Mouse (Mus musculus): Measurements from ENCODE around the gene Pnpla1.
A peak's percentile ranks its signal among the peaks of the same experiment; 100 is the strongest.
"Not testable (repeated sequence)": the region's sequence is repeated elsewhere in the genome, so short reads cannot be mapped to it uniquely, and the experiment has no call there.

The Pnpla1 gene

DNA sequence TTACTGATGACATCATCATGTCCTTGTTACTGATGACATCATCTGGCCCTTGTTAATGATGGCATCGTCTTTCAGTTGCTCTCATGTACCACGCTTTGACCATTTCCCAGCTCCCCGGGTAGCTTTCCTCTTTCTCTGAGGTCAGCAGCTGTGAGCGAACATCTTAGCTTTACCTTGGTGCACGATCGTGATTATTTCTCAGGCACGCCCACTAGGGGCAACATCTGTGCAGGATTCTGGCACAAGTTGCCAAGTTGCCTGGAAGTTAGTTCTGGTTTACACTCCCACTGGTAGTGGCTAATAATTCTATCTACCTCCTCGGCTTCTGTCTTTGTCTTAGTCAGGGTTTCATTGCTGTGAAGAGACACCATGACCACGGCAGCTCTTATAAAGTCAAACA is 26.2 kb upstream of the Pnpla1 start:
- no peak for TF ChIP-seq POU5F1 (IDR thresholded peaks at IDR 0.05; ENCODE audit: borderline replicate concordance, low read length)
- 0 out of 2 replicates have a peak, but pooled peaks have one; percentile 8 for TF ChIP-seq CTCF (conservative IDR thresholded peaks at IDR 0.05; ENCODE audit: low read length)
- Histone ChIP-seq H3K9me3 (ENCODE audit: low read length) (no peaks in the 10 kb centered on the region), H3K4me1 (replicated peaks; ENCODE audit: low read depth, low read length) (peaks cover 91% of the 10 kb centered on the region), H3K27me3 (ENCODE audit: insufficient read depth, low read length) (no peaks in the 10 kb centered on the region), H3K36me3 (ENCODE audit: insufficient read depth, low read length) (peaks cover 96% of the 10 kb centered on the region), H3K4me3 (replicated peaks; ENCODE audit: low read length) (no peak overlapping the region)

DNA sequence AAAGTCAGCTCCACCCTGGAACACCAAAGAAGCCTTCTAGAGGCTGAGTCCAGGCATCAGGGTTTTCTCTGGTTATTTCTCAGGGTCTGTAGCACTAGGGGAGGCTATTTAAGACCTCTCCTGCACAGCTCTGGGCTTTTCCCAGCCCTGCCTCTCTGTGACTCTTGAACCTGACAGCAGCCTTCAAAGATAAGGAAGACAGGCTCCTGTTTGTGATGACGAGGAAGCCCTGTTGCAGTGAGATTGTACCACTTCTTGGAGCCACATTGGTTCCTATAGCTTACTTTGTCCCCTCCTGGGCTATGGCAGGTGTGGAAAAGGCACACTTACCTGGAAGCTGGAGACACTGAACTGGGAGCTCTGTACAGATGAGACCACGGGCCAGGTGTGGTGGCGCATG is 25.3 kb upstream of the Pnpla1 start:
- Histone ChIP-seq H3K4me1 (replicated peaks; ENCODE audit: low read depth, low read length) (peaks cover 97% of the 10 kb centered on the region), H3K27me3 (ENCODE audit: insufficient read depth, low read length) (no peaks in the 10 kb centered on the region), H3K36me3 (ENCODE audit: insufficient read depth, low read length) (peaks cover 95% of the 10 kb centered on the region), H3K9me3 (ENCODE audit: low read length) (no peaks in the 10 kb centered on the region), H3K4me3 (replicated peaks; ENCODE audit: low read length) (no peak overlapping the region)
- TF ChIP-seq CTCF (conservative IDR thresholded peaks at IDR 0.05; ENCODE audit: low read length): no peak
- no peak for TF ChIP-seq NANOG (IDR thresholded peaks at IDR 0.05; ENCODE audit: borderline replicate concordance, low read length)
- no peak for TF ChIP-seq POU5F1 (IDR thresholded peaks at IDR 0.05; ENCODE audit: borderline replicate concordance, low read length)

- H3K4me1 ChIP-seq (replicated peaks; ENCODE audit: low read depth, low read length): peaks cover 80% of the 10 kb centered on the region
- peaks cover 7% of the 10 kb centered on the region; the same call in 1 of the 2 replicates for H3K9me3 ChIP-seq (ENCODE audit: low read length)
- TF ChIP-seq NANOG (IDR thresholded peaks at IDR 0.05; ENCODE audit: borderline replicate concordance, low read length) (no peak), POU5F1 (IDR thresholded peaks at IDR 0.05; ENCODE audit: borderline replicate concordance, low read length) (no peak), CTCF (conservative IDR thresholded peaks at IDR 0.05; ENCODE audit: low read length) (no peak)
- H3K4me3 ChIP-seq (replicated peaks; ENCODE audit: low read length): no peak overlapping the region
- H3K27me3 ChIP-seq (ENCODE audit: insufficient read depth, low read length): no peaks in the 10 kb centered on the region
- H3K36me3 ChIP-seq (ENCODE audit: insufficient read depth, low read length): peaks cover 94% of the 10 kb centered on the region
Observed at GRCm38 (mm10) chr17:28834676-28835075, 23.5 kb upstream of the Pnpla1 start.

DNA sequence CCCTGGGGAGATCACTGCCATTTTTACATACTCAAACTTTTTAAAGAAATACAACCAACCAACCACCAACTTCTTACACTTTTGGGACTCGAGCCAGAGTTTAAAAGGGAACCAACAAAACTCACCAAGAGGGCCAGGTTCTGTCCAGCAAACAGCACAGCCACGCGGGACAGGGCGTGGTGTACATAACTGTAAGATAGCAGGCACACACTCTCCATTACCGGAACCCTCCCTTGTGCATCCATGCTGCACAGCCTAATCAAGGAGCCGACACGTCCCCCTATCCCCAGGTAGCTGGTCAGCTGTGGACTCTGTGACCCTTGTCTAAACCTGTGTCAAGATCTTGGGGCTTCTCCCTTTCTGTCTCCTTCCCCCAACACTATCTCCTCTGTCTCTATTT is 20.4 kb upstream of the Pnpla1 start:
- peaks cover 17% of the 10 kb centered on the region for H3K9me3 ChIP-seq (ENCODE audit: low read length)
- TF ChIP-seq NANOG (IDR thresholded peaks at IDR 0.05; ENCODE audit: borderline replicate concordance, low read length) (no peak), CTCF (conservative IDR thresholded peaks at IDR 0.05; ENCODE audit: low read length) (no peak), POU5F1 (IDR thresholded peaks at IDR 0.05; ENCODE audit: borderline replicate concordance, low read length) (no peak)
- H3K27me3 ChIP-seq (ENCODE audit: insufficient read depth, low read length): no peaks in the 10 kb centered on the region

DNA sequence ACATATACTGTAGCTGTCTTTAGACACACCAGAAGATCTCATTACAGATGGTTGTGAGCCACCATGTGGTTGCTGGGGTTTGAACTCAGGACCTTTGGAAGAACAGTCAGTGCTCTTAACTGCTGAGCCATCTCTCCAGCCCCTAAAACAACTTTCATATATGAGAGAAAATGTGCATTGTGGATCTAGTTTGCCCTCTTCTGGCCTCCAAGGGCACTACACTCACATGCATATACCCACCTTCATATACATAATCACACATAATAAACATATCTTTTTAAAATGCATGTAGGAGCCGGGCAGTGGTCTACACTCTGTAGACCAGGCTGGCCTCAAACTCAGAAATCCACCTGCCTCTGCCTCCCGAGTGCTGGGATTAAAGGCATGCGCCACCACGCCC is 16.3 kb upstream of the Pnpla1 start:
- peak; percentile 43 for TF ChIP-seq CTCF (conservative IDR thresholded peaks at IDR 0.05; ENCODE audit: low read length)
- H3K27me3 ChIP-seq (ENCODE audit: insufficient read depth, low read length); H3K4me3 ChIP-seq (replicated peaks; ENCODE audit: low read length): not testable (repeated sequence)
- Histone ChIP-seq H3K4me1 (replicated peaks; ENCODE audit: low read depth, low read length) (peaks cover 19% of the 10 kb centered on the region), H3K9me3 (ENCODE audit: low read length) (peaks cover 17% of the 10 kb centered on the region), H3K36me3 (ENCODE audit: insufficient read depth, low read length) (peaks cover 35% of the 10 kb centered on the region)

More for the DNA sequence above, 20.4 kb upstream of the Pnpla1 start:
- Histone ChIP-seq H3K36me3 (ENCODE audit: insufficient read depth, low read length) (peaks cover 72% of the 10 kb centered on the region), H3K4me3 (replicated peaks; ENCODE audit: low read length) (no peak overlapping the region), H3K4me1 (replicated peaks; ENCODE audit: low read depth, low read length) (peaks cover 55% of the 10 kb centered on the region)

- peaks cover 5% of the 10 kb centered on the region; the same call in 1 of the 2 replicates for H3K27me3 ChIP-seq (ENCODE audit: insufficient read depth, low read length)
- H3K4me1 ChIP-seq (replicated peaks; ENCODE audit: low read depth, low read length): peaks cover 16% of the 10 kb centered on the region
- H3K36me3 ChIP-seq (ENCODE audit: insufficient read depth, low read length): peaks cover 19% of the 10 kb centered on the region
- no peak for TF ChIP-seq CTCF (conservative IDR thresholded peaks at IDR 0.05; ENCODE audit: low read length)
- TF ChIP-seq POU5F1 (IDR thresholded peaks at IDR 0.05; ENCODE audit: borderline replicate concordance, low read length): no peak
- TF ChIP-seq NANOG (IDR thresholded peaks at IDR 0.05; ENCODE audit: borderline replicate concordance, low read length): no peak
- no peak overlapping the region for H3K4me3 ChIP-seq (replicated peaks; ENCODE audit: low read length)
- H3K9me3 ChIP-seq (ENCODE audit: low read length): peaks cover 17% of the 10 kb centered on the region
Observed at GRCm38 (mm10) chr17:28843665-28844064, 14.5 kb upstream of the Pnpla1 start.

- TF ChIP-seq NANOG (IDR thresholded peaks at IDR 0.05; ENCODE audit: borderline replicate concordance, low read length) (no peak), CTCF (conservative IDR thresholded peaks at IDR 0.05; ENCODE audit: low read length) (no peak), POU5F1 (IDR thresholded peaks at IDR 0.05; ENCODE audit: borderline replicate concordance, low read length) (no peak)
- Histone ChIP-seq H3K4me3 (replicated peaks; ENCODE audit: low read length) (0 out of 2 replicates have a peak overlapping the region, but pooled peaks have one; percentile 10), H3K9me3 (ENCODE audit: low read length) (no peaks in the 10 kb centered on the region)
Observed at GRCm38 (mm10) chr17:28846974-28847617, 11.1 kb upstream of the Pnpla1 start.

DNA sequence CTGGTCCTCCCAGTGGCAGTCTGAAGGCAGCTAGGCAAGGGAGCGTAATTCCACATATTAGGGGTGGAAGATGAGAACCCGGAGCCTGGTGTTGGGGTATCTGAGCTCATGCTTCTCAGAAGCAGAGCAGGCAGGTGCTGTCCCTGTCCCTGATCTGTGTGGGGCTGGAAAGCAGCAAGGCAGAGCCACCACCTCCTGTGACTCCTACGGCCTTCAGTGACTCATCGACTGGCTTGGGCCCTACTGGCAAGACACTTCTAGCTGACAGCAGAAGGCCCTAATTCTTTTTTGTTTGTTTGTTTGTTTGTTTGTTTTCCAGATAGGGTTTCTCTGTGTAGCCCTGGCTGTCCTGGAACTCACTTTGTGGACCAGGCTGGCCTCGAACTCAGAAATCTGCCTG is 7.7 kb upstream of the Pnpla1 start:
- Histone ChIP-seq H3K4me1 (replicated peaks; ENCODE audit: low read depth, low read length) (peaks cover 28% of the 10 kb centered on the region), H3K9me3 (ENCODE audit: low read length) (no peaks in the 10 kb centered on the region), H3K27me3 (ENCODE audit: insufficient read depth, low read length) (peaks cover 7% of the 10 kb centered on the region; the same call in 1 of the 2 replicates), H3K36me3 (ENCODE audit: insufficient read depth, low read length) (no peaks in the 10 kb centered on the region), H3K4me3 (replicated peaks; ENCODE audit: low read length) (no peak overlapping the region)
- no peak for TF ChIP-seq NANOG (IDR thresholded peaks at IDR 0.05; ENCODE audit: borderline replicate concordance, low read length)
- no peak for TF ChIP-seq POU5F1 (IDR thresholded peaks at IDR 0.05; ENCODE audit: borderline replicate concordance, low read length)
- no peak for TF ChIP-seq CTCF (conservative IDR thresholded peaks at IDR 0.05; ENCODE audit: low read length)

More at GRCm38 (mm10) chr17:28846974-28847617, 11.1 kb upstream of the Pnpla1 start:
- peaks cover 7% of the 10 kb centered on the region; the same call in 1 of the 2 replicates for H3K27me3 ChIP-seq (ENCODE audit: insufficient read depth, low read length)
- H3K4me1 ChIP-seq (replicated peaks; ENCODE audit: low read depth, low read length): peaks cover 16% of the 10 kb centered on the region
- H3K36me3 ChIP-seq (ENCODE audit: insufficient read depth, low read length): no peaks in the 10 kb centered on the region

GRCm38 (mm10) chr17:28854377-28854776 is 3.8 kb upstream of the Pnpla1 start:
- H3K27me3 ChIP-seq (ENCODE audit: insufficient read depth, low read length): peaks cover 3% of the 10 kb centered on the region
- peaks cover 37% of the 10 kb centered on the region for H3K4me1 ChIP-seq (replicated peaks; ENCODE audit: low read depth, low read length)
- peaks cover 15% of the 10 kb centered on the region for H3K9me3 ChIP-seq (ENCODE audit: low read length)
- no peaks in the 10 kb centered on the region for H3K36me3 ChIP-seq (ENCODE audit: insufficient read depth, low read length)
- no peak for TF ChIP-seq POU5F1 (IDR thresholded peaks at IDR 0.05; ENCODE audit: borderline replicate concordance, low read length)
- TF ChIP-seq CTCF (conservative IDR thresholded peaks at IDR 0.05; ENCODE audit: low read length): no peak
- no peak for TF ChIP-seq NANOG (IDR thresholded peaks at IDR 0.05; ENCODE audit: borderline replicate concordance, low read length)
- no peak overlapping the region for H3K4me3 ChIP-seq (replicated peaks; ENCODE audit: low read length)

All from E14TG2a.4 (cell line).